16 mouse cellular contexts compared by ENCODE assay signal in genomic region chr12:101004982-101005381, GRCm38 (mm10). TPM values are rescaled to one million over a fixed set of nuclear protein-coding genes. Genes with fewer than 3 reads are reported as not detected.
A peak's percentile ranks its signal among the peaks of the same experiment; 100 is the strongest.
DNase-seq lines count a peak whose midpoint lies in the region; ATAC-seq and TF ChIP-seq lines count a peak whose summit lies in the region.
"Had no signal": no experiment of that assay in that cellular context is flagged by ENCODE, and none has a peak within 500 bp of the region (broad histone marks: within the 10 kb centered on the region; RNA-seq: fewer than 3 reads in every experiment).

No protein-coding gene starts in this region.

- dilution Hi-C loops in CH12.LX (cut with MboI; ENCODE audit: extremely low pct_ligation_motif_present, extremely low pct_unique_long_range_greater_than_20kb, low sequenced_read_pairs) = no loop called here

- no peak for TF ChIP-seq RAD21 in CH12.LX (IDR thresholded peaks at IDR 0.05; ENCODE audit: low read depth, low read length)

- peaks cover 60% of the 10 kb centered on the region for H3K79me2 ChIP-seq in CH12.LX (replicated peaks; ENCODE audit: control insufficient read depth, extremely low read depth, insufficient read depth, poor library complexity, severe bottlenecking)

- peak overlapping the region; percentile 93 for H3K27ac ChIP-seq in CH12.LX (ENCODE audit: insufficient read depth, low read depth)
- peak overlapping the region; percentile 51 for H3K27ac ChIP-seq in forebrain, embryonic 16.5 days (ENCODE audit: low read length)
- H3K27ac ChIP-seq in midbrain, embryonic 12.5 days (replicated peaks) = peak overlapping the region; percentile 54; the same call in 1 of the 2 replicates
- H3K27ac ChIP-seq in kidney, embryonic 14.5 days (ENCODE audit: low read depth, low read length) = no peak overlapping the region
- H3K27ac ChIP-seq: heart, embryonic 10.5 days; limb, embryonic 15.5 days had no signal

- H3K36me3 ChIP-seq in CH12.LX (replicated peaks in 1 of 2; ENCODE audit: control insufficient read depth in 1 of 2, insufficient read depth in 1 of 2, low read length in 1 of 2) = peaks cover 0 to 20% of the 10 kb centered on the region in 2 experiments
- no peaks in the 10 kb centered on the region for H3K36me3 ChIP-seq in forebrain, embryonic 16.5 days (ENCODE audit: control insufficient read depth, insufficient read depth)
- no peaks in the 10 kb centered on the region for H3K36me3 ChIP-seq in midbrain, embryonic 12.5 days
- H3K36me3 ChIP-seq in kidney, embryonic 14.5 days (ENCODE audit: control insufficient read depth, insufficient read depth, low read length) = no peaks in the 10 kb centered on the region
- H3K36me3 ChIP-seq: heart, embryonic 10.5 days; limb, embryonic 15.5 days had no signal

- TF ChIP-seq CTCF in CH12.LX (conservative IDR thresholded peaks at IDR 0.05 in 1 of 2, IDR thresholded peaks at IDR 0.05 in 1 of 2; ENCODE audit: low read depth in 2 of 2, low read length in 2 of 2) = no peak

- no peak overlapping the region for H3K4me2 ChIP-seq in CH12.LX (ENCODE audit: insufficient read depth, low read depth, poor library complexity, severe bottlenecking)
- H3K4me2 ChIP-seq in forebrain, embryonic 16.5 days (ENCODE audit: low read length) = no peak overlapping the region
- no peak overlapping the region for H3K4me2 ChIP-seq in midbrain, embryonic 12.5 days (replicated peaks)
- no peak overlapping the region for H3K4me2 ChIP-seq in kidney, embryonic 14.5 days (replicated peaks; ENCODE audit: low read depth, low read length)
- H3K4me2 ChIP-seq: limb, embryonic 15.5 days had no signal

- peak; percentile 34 for ATAC-seq in forebrain, embryonic 16.5 days
- ATAC-seq in midbrain, embryonic 12.5 days (ENCODE audit: low FRiP score, low read depth) = peak; percentile 57
- ATAC-seq in kidney, embryonic 14.5 days (ENCODE audit: low FRiP score, low TSS enrichment) = no peak

- H3K27me3 ChIP-seq in CH12.LX (replicated peaks) = no peaks in the 10 kb centered on the region
- H3K27me3 ChIP-seq in forebrain, embryonic 16.5 days (replicated peaks; ENCODE audit: control insufficient read depth, insufficient read depth, low read length) = no peaks in the 10 kb centered on the region
- H3K27me3 ChIP-seq in midbrain, embryonic 12.5 days = no peaks in the 10 kb centered on the region
- no peaks in the 10 kb centered on the region for H3K27me3 ChIP-seq in kidney, embryonic 14.5 days (ENCODE audit: control insufficient read depth, insufficient read depth, low read length)
- H3K27me3 ChIP-seq: limb, embryonic 15.5 days had no signal

- in situ Hi-C loops in CH12.LX (cut with MboI; ENCODE audit: low pct_ligation_motif_present, low pct_unique_long_range_greater_than_20kb, low sequenced_read_pairs) = no loop called here

- no peak for TF ChIP-seq EP300 in CH12.LX (IDR thresholded peaks at IDR 0.05; ENCODE audit: low read length)

- peaks cover 75 to 99% of the 10 kb centered on the region in 2 experiments for H3K4me1 ChIP-seq in CH12.LX (ENCODE audit: control insufficient read depth in 1 of 2, insufficient read depth in 2 of 2)
- H3K4me1 ChIP-seq in forebrain, embryonic 16.5 days (replicated peaks; ENCODE audit: control insufficient read depth, insufficient read depth, low read length) = peaks cover 33% of the 10 kb centered on the region
- peaks cover 57% of the 10 kb centered on the region for H3K4me1 ChIP-seq in midbrain, embryonic 12.5 days
- H3K4me1 ChIP-seq in kidney, embryonic 14.5 days (ENCODE audit: control insufficient read depth, insufficient read depth, low read length) = peaks cover 56% of the 10 kb centered on the region

- H3K4me3 ChIP-seq in CH12.LX (replicated peaks in 1 of 3; ENCODE audit: low read depth in 2 of 3, low read length in 2 of 3, poor library complexity in 1 of 3) = peak overlapping the region in 1 of 3 experiments; percentile 38
- no peak overlapping the region for H3K4me3 ChIP-seq in forebrain, embryonic 16.5 days (replicated peaks; ENCODE audit: low read length)
- H3K4me3 ChIP-seq in midbrain, embryonic 12.5 days = no peak overlapping the region
- H3K4me3 ChIP-seq in kidney, embryonic 14.5 days (ENCODE audit: low read length) = no peak overlapping the region
- H3K4me3 ChIP-seq: heart, embryonic 10.5 days; limb, embryonic 15.5 days had no signal

- no peaks in the 10 kb centered on the region for H3K9me3 ChIP-seq in CH12.LX (replicated peaks; ENCODE audit: low read length)
- H3K9me3 ChIP-seq in forebrain, embryonic 16.5 days (ENCODE audit: control insufficient read depth, low read length) = no peaks in the 10 kb centered on the region
- H3K9me3 ChIP-seq in midbrain, embryonic 12.5 days = no peaks in the 10 kb centered on the region
- no peaks in the 10 kb centered on the region for H3K9me3 ChIP-seq in kidney, embryonic 14.5 days (ENCODE audit: control insufficient read depth, low read length)
- H3K9me3 ChIP-seq: heart, embryonic 10.5 days; limb, embryonic 15.5 days had no signal

- TF ChIP-seq POLR2A in CH12.LX (IDR thresholded peaks at IDR 0.05; ENCODE audit: low read depth, low read length) = no peak

- 59% methylated on average over 5 of the region's 5 CpGs for WGBS in forebrain, embryonic 16.5 days
- WGBS in midbrain, embryonic 12.5 days = 66% methylated on average over 5 of the region's 5 CpGs
- 88% methylated on average over 5 of the region's 5 CpGs for WGBS in kidney, embryonic 14.5 days

- intact Hi-C loops in heart, postnatal 25 days (cut with DNase I) = no loop called here

- no peak overlapping the region for H3K9ac ChIP-seq in CH12.LX (ENCODE audit: insufficient read depth, low read depth)
- no peak overlapping the region for H3K9ac ChIP-seq in forebrain, embryonic 16.5 days (replicated peaks; ENCODE audit: low read depth, low read length)
- no peak overlapping the region for H3K9ac ChIP-seq in midbrain, embryonic 12.5 days (replicated peaks)
- no peak overlapping the region for H3K9ac ChIP-seq in kidney, embryonic 14.5 days (ENCODE audit: low read depth, low read length)
- H3K9ac ChIP-seq: limb, embryonic 15.5 days had no signal

- peak; percentile 23 for DNase-seq in CD4-positive helper T cell, adult 2 months (ENCODE audit: low read depth, low spot score)
- no peak for DNase-seq in CH12.LX (ENCODE audit: extremely low read depth)
- DNase-seq in heart, postnatal 25 days (ENCODE audit: low spot score) = no peak
- no peak for DNase-seq in urinary bladder, postnatal 4 days (ENCODE audit: low spot score in 2 of 2)
- DNase-seq: adrenal gland, postnatal 36 days; gastrocnemius, postnatal 36 days; heart, postnatal 4 days; kidney, adult 11 months; kidney, postnatal 25 days; lung, adult 2 months; lung, postnatal 4 days had no signal

TF ChIP-seq in CH12.LX, 34 proteins besides CTCF, POLR2A, EP300 and RAD21:
- no peak for TF ChIP-seq SIN3A (IDR thresholded peaks at IDR 0.05; ENCODE audit: low read length)
- no peak for TF ChIP-seq NRF1 (IDR thresholded peaks at IDR 0.05; ENCODE audit: low read depth, low read length)
- TF ChIP-seq ZC3H11A (IDR thresholded peaks at IDR 0.05; ENCODE audit: low read depth, low read length) = no peak
- no peak for TF ChIP-seq CHD1 (IDR thresholded peaks at IDR 0.05; ENCODE audit: low read depth, low read length)
- no peak for TF ChIP-seq JUN (IDR thresholded peaks at IDR 0.05; ENCODE audit: insufficient read depth, low read depth, low read length)
- no peak for TF ChIP-seq USF2 (conservative IDR thresholded peaks at IDR 0.05; ENCODE audit: low read depth, low read length)
- TF ChIP-seq ZNF384 (IDR thresholded peaks at IDR 0.05; ENCODE audit: low read depth, low read length) = no peak
- no peak for TF ChIP-seq ETS1 (conservative IDR thresholded peaks at IDR 0.05; ENCODE audit: low read depth, low read length)
- TF ChIP-seq PAX5 (IDR thresholded peaks at IDR 0.05; ENCODE audit: low read length) = no peak
- no peak for TF ChIP-seq GABPA (IDR thresholded peaks at IDR 0.05; ENCODE audit: insufficient replicate concordance, low read depth, low read length)
- no peak for TF ChIP-seq BHLHE40 (IDR thresholded peaks at IDR 0.05; ENCODE audit: low read depth, low read length)
- no peak for TF ChIP-seq POLR2AphosphoS2 (IDR thresholded peaks at IDR 0.05; ENCODE audit: low read depth, low read length)
- TF ChIP-seq MAZ (IDR thresholded peaks at IDR 0.05; ENCODE audit: low read depth, low read length) = no peak
- no peak for TF ChIP-seq UBTF (IDR thresholded peaks at IDR 0.05; ENCODE audit: low read depth, low read length)
- no peak for TF ChIP-seq MAFK (IDR thresholded peaks at IDR 0.05; ENCODE audit: insufficient replicate concordance, low read length)
- no peak for TF ChIP-seq SMC3 (IDR thresholded peaks at IDR 0.05; ENCODE audit: low read depth, low read length)
- TF ChIP-seq MYC (IDR thresholded peaks at IDR 0.05; ENCODE audit: low read depth, low read length) = no peak
- no peak for TF ChIP-seq TCF12 (IDR thresholded peaks at IDR 0.05; ENCODE audit: low read depth, low read length)

RNA-seq across cellular contexts. Expression of gene Ccdc88c, which starts 23.9 kb away (rescaled TPM):
- 24.9 and 25.9 TPM in 2 replicates for total RNA-seq in CH12.LX (2012; rRNA removed)
- total RNA-seq in CH12.LX (2014; rRNA removed) = 19.3 and 20.3 TPM in 2 replicates
- polyA plus RNA-seq in CH12.LX (2012; ENCODE audit: insufficient read length, low read depth) = 30.1 and 32.7 TPM in 2 replicates
- polyA plus RNA-seq in forebrain, embryonic 16.5 days (2015; fragmentation: Nextera tagmentation; extraction: Ambion mirVana) = 18.1 and 20.7 TPM in 2 replicates
- polyA plus RNA-seq in midbrain, embryonic 12.5 days (2016; fragmentation: Nextera tagmentation; extraction: Ambion mirVana) = 17.1 and 19.6 TPM in 2 replicates
- total RNA-seq in heart, postnatal 25 days (2021) = 1 to 10 TPM; 5.9 to 6.7 TPM
- polyA plus RNA-seq in kidney, embryonic 14.5 days (2014; fragmentation: Nextera tagmentation; extraction: Ambion mirVana) = 10.4 and 15.3 TPM in 2 replicates
